Mouse (Mus musculus) right cerebral cortex, postnatal 36 days (tissue): ENCODE results near the gene Ahsa1.
"Not testable (repeated sequence)": the region's sequence is repeated elsewhere in the genome, so short reads cannot be mapped to it uniquely, and the experiment has no call there.

Experiments used
- DNase-seq, 2 experiments: peaks; one replicate each; pipeline ENCODE4 v3.0.0; 2022; ENCODE audit warnings: low spot score in 2 of 2, mixed read lengths in 1 of 2

Gene Ahsa1

GRCm38 (mm10) chr12:87281766-87282165, 15.5 kb downstream of the Ahsa1 start:
- no peak for DNase-seq

GRCm38 (mm10) chr12:87282743-87283142, 16.5 kb downstream of the Ahsa1 start:
- no peak for DNase-seq

- DNase-seq: no peak
Observed at GRCm38 (mm10) chr12:87283706-87284105, 17.4 kb downstream of the Ahsa1 start.

- DNase-seq: no peak
Observed at GRCm38 (mm10) chr12:87284268-87284667, 18.0 kb downstream of the Ahsa1 start.

- no peak for DNase-seq
Observed at GRCm38 (mm10) chr12:87284726-87285125, 18.4 kb downstream of the Ahsa1 start.

- no peak for DNase-seq
Observed at GRCm38 (mm10) chr12:87289100-87289499, 22.8 kb downstream of the Ahsa1 start.

GRCm38 (mm10) chr12:87293934-87294333, 27.7 kb downstream of the Ahsa1 start:
- DNase-seq: no peak

GRCm38 (mm10) chr12:87299037-87299656, 32.9 kb downstream of the Ahsa1 start:
- DNase-seq: no peak

GRCm38 (mm10) chr12:87299657-87300440, 33.6 kb downstream of the Ahsa1 start, which contains the start of gene Ism2:
TSS of gene Ism2 (minus strand) at chr12:87299705.
- DNase-seq: no peak

- DNase-seq: no peak
Observed at GRCm38 (mm10) chr12:87300441-87300690, 34.1 kb downstream of the Ahsa1 start.

GRCm38 (mm10) chr12:87301189-87301588, 34.9 kb downstream of the Ahsa1 start:
- DNase-seq: no peak

- DNase-seq: no peak
Observed at GRCm38 (mm10) chr12:87305767-87306583, 39.7 kb downstream of the Ahsa1 start.

GRCm38 (mm10) chr12:87306584-87306844, 40.2 kb downstream of the Ahsa1 start:
- DNase-seq: not testable (repeated sequence)

- no peak for DNase-seq
Observed at GRCm38 (mm10) chr12:87313098-87313497, 46.8 kb downstream of the Ahsa1 start.

GRCm38 (mm10) chr12:87317951-87318350, 51.7 kb downstream of the Ahsa1 start:
- no peak for DNase-seq

- DNase-seq: no peak
Observed at GRCm38 (mm10) chr12:87319229-87319628, 53.0 kb downstream of the Ahsa1 start.
